ENCODE assay signal across 24 mouse cellular contexts in genomic region chr4:80944605-80945004, GRCm38 (mm10). TPM values are rescaled to one million over a fixed set of nuclear protein-coding genes. Genes with fewer than 3 reads are reported as not detected.
DNase-seq lines count a peak whose midpoint lies in the region; ATAC-seq lines count a peak whose summit lies in the region.
"Had no signal": no experiment of that assay in that cellular context is flagged by ENCODE, and none has a peak within 500 bp of the region (broad histone marks: within the 10 kb centered on the region; RNA-seq: fewer than 3 reads in every experiment).

No protein-coding gene starts in this region.

- ATAC-seq in frontal cortex, adult (ENCODE audit: low TSS enrichment) = peak; percentile 90
- ATAC-seq: activated CD4-positive, CD25-positive, alpha-beta regulatory T cell, adult 4 months; CD4-positive, CD25-positive, alpha-beta regulatory T cell, adult 4 months; forebrain, embryonic 13.5 days; forebrain, embryonic 15.5 days; Patski had no signal

- DNase-seq in frontal cortex, postnatal 14 days (ENCODE audit: low spot score in 2 of 2) = no peak
- peak; percentile 45 to 84 for DNase-seq in layer of hippocampus, adult 18-20 months (ENCODE audit: low spot score in 2 of 2)
- no peak for DNase-seq in layer of hippocampus, postnatal 10 days (ENCODE audit: low spot score in 2 of 2)
- peak; percentile 21 for DNase-seq in right cerebral cortex, adult 18-20 months
- DNase-seq in right cerebral cortex, postnatal 10 days (ENCODE audit: low spot score in 2 of 2) = no peak
- DNase-seq in telencephalon, adult 2 months (ENCODE audit: low read depth, low spot score) = peak; percentile 54
- no peak for DNase-seq in urinary bladder, adult 2 months (ENCODE audit: low spot score)
- DNase-seq: adrenal gland, adult 8-10 months; adrenal gland, postnatal 14 days; adrenal gland, postnatal 36 days; B cell, adult 2 months; cerebellum, adult 11 months; cerebellum, adult 18-20 months; cerebellum, adult 8-10 months; cerebellum, postnatal 10 days; cerebellum, postnatal 25 days had no signal

RNA-seq across cellular contexts. Expression of gene Lurap1l, which starts 34.2 kb away (rescaled TPM):
- 10 to 100 TPM; 27.3 to 37.6 TPM for total RNA-seq in layer of hippocampus, adult 18-20 months (2021)
- total RNA-seq in layer of hippocampus, postnatal 10 days (2021) = 1 to 10 TPM; 8.1 TPM
- polyA plus RNA-seq in urinary bladder, adult 2 months (2012; rRNA removed) = 29.9 and 31.4 TPM in 2 replicates
- total RNA-seq: CH12.LX had no signal
- polyA plus RNA-seq: activated CD4-positive, CD25-positive, alpha-beta regulatory T cell, adult 4 months; CD4-positive, CD25-positive, alpha-beta regulatory T cell, adult 4 months; G1E had no signal

Comparison
In these comparisons a context has a peak if more than half of its experiments do, and no peak if none do; other contexts are left out.
1. DNase-seq: peak in layer of hippocampus, adult 18-20 months (2 of 2), right cerebral cortex, adult 18-20 months (single experiment) and telencephalon, adult 2 months (single experiment); none in frontal cortex, postnatal 14 days (0 of 2), layer of hippocampus, postnatal 10 days (0 of 2), right cerebral cortex, postnatal 10 days (0 of 2) and urinary bladder, adult 2 months (single experiment).